Mouse (Mus musculus): ENCODE data around the gene Myo15.
A peak's percentile ranks its signal among the peaks of the same experiment; 100 is the strongest.
"Not testable (repeated sequence)": the region's sequence is repeated elsewhere in the genome, so short reads cannot be mapped to it uniquely, and the experiment has no call there.

Gene Myo15

DNA sequence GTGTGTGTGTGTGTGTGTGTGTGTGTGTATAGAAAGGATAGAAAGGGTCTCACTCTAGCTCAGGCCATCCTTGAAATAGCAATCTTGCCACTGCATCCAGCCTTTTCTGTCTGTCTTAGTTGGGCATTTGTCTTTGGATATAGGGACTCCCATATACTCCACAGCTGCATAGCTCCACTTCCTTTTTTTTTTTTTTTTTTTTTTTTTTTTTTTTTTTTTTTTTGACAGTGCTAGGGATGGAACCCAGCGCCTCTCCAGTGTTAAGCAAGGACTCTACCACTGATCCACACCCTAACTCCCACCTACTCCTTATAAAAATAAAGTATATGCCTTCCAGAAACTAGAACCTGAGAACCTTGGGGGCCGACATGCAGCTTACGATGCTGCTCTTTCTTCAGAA is 88.5 kb downstream of the Myo15 start:
- no peak for DNase-seq

DNA sequence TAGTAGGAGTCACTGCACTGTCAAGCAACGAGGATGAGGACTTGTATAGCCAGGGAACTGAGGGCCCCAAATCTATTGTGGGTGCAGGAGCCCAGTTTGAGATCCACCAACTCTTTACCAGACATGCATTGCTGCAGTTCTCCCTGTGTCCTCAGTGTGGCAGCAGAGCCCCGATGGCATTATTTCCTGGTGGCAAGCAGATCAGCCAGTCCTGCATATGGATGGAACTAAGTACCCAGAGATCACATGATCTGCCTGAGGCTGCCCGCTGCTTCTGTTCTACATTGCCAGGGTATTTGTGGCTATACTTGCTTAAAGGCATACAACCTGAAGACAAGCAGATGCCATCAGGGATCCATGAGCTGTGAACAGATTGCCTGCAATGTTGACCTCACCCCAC is 90.2 kb downstream of the Myo15 start:
- DNase-seq: peak; percentile 60 to 82

DNA sequence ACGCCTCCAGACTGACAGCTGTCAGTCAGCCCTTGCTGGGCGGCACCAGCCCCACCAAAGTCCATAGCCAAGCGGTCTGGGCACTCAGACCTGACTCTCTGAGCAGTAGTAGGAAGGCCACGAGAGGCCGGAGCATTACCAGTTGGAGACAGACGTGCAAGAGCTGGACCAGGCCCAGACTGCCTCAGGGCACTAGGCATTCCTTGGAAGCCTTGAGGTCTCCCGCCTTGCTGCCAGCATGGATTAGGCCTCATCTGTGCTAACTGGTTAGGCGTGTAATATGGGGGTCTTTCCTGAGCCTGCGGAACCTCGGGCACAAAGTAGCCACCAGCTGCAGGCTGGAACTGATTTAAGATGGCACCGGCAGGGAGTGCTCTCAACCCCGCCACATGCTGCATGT is 104.9 kb downstream of the Myo15 start:
- not testable (repeated sequence) for DNase-seq
